Mouse (Mus musculus) splenic B cell, adult 2 months (primary cell): Measurements from ENCODE around the gene Tbc1d22a.
"Not testable (repeated sequence)": the region's sequence is repeated elsewhere in the genome, so short reads cannot be mapped to it uniquely, and the experiment has no call there.

Experiments
- DNase-seq: peaks from one replicate; pipeline ENCODE4 v3.0.0-alpha.2; 2011; ENCODE audit warnings: low read depth, low spot score
- H3K27me3 ChIP-seq: 2 replicates; pipeline ENCODE4 v1.6.1; 2012; ENCODE audit warnings: mild to moderate bottlenecking, low read length, moderate library complexity, mixed read lengths; ENCODE audit not compliant: control insufficient read depth, poor library complexity, insufficient read depth, severe bottlenecking
- H3K36me3 ChIP-seq: 2 replicates; pipeline ENCODE4 v1.6.1; 2012; ENCODE audit warnings: mild to moderate bottlenecking, low read length, moderate library complexity, mixed read lengths; ENCODE audit not compliant: control insufficient read depth, poor library complexity, insufficient read depth, severe bottlenecking

Gene Tbc1d22a

DNA sequence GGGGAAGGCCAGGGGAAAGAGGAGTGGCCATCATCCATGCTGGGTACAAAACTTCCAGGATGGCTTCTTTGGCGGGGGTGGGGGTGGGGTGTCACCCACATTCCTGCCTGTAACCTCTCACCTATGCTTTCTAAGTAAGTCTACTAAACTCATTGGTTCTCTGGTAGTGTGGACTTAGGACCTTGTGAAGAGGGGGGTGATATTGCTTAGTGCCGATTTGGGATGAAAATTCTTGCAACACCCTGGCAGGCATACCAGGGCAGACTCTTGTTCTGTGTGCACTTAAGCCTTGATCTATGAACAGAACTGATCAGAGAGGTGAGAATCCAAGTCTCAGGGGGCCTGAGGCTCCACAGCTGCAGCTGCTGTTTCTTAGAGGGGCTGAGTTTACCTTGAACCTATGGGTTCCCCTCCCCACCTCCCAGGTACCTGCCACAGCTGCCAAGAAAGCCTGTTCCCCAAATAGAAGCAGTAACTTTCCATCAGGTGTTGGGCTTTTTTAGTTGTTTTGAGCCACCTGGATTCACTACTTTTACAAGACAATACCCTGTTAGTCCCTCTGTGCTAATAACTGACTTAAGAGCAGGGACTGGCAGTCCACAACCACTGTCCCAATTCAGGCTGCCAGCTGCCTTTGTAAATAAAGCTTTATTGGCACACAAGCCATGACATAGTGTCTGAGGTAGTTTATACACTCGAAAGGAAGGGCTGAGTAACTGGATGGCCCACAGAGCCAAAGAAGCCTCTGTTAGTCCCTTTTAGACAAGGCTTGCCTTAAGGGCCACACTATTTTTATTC, 38.8 kb upstream of the Tbc1d22a start:
- H3K27me3 ChIP-seq: no peaks in the 10 kb centered on the region
- no peak for DNase-seq
- H3K36me3 ChIP-seq: no peaks in the 10 kb centered on the region

DNA sequence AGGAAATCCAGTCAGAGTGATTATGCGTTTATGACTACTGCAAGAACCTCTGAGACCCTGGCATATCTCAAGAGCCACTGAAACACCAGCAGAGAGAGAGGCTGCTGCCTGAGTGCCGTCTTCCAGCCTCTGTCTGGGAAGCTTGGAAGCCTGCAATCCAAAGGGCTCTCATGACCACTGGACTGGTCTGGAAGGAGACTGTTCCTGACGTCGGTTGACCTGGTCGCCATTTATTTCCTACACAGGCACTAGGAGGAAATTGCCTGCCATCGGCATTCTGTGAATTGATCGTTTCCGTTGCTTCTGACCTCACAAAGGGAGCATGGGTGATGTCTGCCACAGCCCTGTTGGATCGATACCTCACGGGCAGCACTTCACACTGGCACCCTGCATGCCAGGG, 38.1 kb upstream of the Tbc1d22a start:
- DNase-seq: no peak
- Histone ChIP-seq H3K27me3 (no peaks in the 10 kb centered on the region), H3K36me3 (0 out of 2 replicates have a peak, but pooled peaks cover under 1% of the 10 kb centered on the region)

DNA sequence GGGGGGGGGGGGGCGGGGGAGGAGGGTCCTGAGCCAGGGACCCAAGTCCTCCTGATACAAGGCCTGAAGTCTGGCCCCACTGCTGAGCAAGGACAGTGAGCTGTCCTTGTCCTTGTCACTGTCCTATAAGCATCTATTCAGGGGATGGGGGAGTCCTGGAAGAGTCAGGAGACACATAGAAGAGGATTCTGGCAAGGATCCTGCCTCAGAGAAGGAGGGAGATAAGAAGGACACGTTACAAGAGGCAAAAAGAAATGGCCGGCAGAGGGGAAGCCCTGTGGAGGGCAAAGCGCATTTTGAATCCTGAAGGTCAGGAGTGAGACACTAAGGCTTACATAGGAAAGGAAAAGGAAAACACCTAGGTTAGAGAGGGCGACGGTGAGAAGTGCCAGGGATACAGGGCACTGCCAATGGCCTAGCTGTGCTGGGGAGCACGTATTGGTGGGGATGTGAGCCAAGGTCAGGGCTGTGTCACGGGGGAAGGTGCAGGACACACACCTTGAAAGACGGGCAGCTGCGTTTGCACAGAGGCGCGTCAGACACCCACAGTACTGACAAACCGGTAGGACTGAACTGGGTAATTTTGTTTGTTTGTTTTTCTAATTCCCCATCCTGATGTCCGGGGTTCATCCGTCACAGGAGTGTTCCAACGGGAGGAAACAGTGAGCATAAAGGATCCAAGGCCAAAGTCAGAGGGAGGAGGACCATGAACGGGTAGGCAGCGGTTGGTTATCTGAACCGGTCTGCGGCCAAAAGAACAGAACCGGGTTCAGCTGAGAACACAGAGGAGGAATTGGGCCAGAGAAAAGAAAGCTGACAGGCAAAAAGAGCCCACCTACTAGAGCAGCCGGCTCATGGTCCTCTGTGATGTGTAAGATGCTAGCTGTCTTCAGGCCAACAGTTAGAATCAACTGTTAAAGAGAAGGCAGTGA, 37.2 kb upstream of the Tbc1d22a start:
- no peak for DNase-seq
- Histone ChIP-seq H3K36me3 (0 out of 2 replicates have a peak, but pooled peaks cover 2% of the 10 kb centered on the region), H3K27me3 (no peaks in the 10 kb centered on the region)

DNA sequence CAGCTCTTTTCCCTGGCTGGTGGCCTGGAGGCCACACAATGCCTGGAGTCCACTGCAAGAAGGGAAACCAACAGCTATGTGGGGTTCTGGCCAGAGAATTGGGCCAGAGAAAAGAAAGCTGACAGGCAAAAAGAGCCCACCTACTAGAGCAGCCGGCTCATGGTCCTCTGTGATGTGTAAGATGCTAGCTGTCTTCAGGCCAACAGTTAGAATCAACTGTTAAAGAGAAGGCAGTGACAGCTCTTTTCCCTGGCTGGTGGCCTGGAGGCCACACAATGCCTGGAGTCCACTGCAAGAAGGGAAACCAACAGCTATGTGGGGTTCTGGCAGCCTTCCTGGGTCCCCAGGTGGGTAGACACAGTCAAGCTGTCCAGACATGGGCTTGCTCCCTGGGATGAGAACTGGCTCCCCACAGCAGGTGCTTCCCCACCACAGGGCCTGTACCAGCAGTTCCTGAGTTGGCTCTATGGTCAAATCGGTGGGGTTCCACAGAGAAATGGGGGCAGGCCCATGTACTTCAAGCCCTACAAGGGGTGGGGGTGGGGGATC, 36.5 kb upstream of the Tbc1d22a start:
- not testable (repeated sequence) for H3K36me3 ChIP-seq, H3K27me3 ChIP-seq, DNase-seq

DNA sequence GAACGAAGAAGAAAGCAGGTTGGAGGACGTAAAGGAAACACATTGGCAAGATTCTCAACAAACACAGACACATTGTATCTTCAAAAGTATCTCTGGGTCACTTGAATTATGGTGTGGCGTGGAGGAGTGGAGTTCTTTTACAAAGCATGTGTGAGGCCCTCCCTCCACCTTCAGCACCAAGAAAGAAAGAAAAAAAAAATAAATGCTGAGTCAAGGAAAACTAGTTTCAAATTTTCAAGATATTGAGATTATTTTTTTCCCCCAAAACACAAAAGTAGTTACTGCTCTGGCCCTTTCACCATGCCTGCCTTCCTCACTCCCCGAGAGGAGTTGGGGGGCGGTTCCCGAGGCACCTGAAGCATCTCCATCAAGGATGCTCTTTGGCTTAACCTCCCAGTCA, 35.7 kb upstream of the Tbc1d22a start:
- no peaks in the 10 kb centered on the region for H3K27me3 ChIP-seq
- no peak for DNase-seq

DNA sequence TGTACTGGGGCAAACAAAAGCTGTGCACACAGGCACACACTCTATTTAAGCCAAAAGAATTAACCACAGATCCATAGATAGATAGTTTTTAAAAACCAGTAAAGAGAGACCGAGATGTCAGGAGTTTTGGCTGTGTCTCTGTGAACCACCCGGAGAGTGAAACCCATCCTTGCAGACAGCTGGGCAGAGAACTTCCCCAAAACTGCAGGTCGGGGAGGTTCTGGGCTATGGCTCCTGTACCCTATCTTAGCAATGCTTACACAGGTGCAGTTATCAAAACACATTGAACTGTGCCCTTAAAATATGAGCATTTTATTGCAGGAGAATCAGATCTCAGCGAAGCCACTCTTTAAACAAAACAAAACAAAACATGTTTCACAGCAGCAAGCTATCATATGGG, 33.8 kb upstream of the Tbc1d22a start:
- Histone ChIP-seq H3K36me3 (0 out of 2 replicates have a peak, but pooled peaks cover 2% of the 10 kb centered on the region), H3K27me3 (no peaks in the 10 kb centered on the region)
- DNase-seq: peak; percentile 86

More for the DNA sequence above, 35.7 kb upstream of the Tbc1d22a start:
- H3K36me3 ChIP-seq: 0 out of 2 replicates have a peak, but pooled peaks cover 2% of the 10 kb centered on the region

DNA sequence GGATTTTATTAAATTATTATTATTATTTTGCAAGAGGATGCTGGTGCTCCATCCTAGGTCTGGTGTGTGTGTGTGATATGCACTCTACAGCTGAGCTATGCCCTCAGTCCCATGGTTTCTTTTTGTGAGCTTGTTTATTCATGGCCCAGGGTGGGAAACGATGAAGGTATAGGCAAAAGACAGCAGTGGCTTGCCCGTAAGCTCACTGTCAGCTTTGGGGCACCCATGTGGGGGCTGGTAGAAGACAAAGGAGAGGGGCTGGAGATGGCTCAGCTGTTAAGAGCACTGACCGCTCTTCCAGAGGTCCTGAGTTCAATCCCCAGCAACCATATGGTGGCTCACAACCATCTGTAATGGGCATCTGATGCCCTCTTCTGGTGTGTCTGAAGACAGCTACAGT, 32.9 kb upstream of the Tbc1d22a start:
- not testable (repeated sequence) for H3K36me3 ChIP-seq, DNase-seq, H3K27me3 ChIP-seq

DNA sequence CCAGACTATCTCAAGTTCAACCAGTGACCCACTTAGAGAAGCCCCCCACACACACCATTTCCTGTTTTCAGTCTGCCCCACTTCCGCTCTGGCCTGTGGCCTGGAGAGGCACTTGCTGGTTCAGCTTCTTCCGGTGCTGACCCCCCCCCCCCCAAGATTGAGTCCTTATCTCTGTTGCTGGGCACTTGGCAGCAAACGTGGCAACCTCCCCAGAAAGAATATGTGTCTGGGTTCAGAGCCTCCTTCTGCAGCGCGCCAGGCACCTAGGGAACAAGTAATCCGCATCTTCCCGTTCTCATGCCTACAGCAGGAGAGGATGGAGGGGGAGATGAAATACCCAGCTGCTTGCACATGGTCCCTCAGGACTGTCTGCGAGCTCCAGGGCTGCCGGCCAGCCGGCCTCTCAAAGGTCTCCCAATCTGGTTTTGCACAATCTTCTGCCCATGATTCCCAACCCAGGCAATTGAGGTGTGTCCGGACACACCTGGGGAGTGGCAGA, 32.3 kb upstream of the Tbc1d22a start:
- H3K27me3 ChIP-seq: no peaks in the 10 kb centered on the region
- DNase-seq: peak; percentile 67
- H3K36me3 ChIP-seq: 0 out of 2 replicates have a peak, but pooled peaks cover 2% of the 10 kb centered on the region

DNA sequence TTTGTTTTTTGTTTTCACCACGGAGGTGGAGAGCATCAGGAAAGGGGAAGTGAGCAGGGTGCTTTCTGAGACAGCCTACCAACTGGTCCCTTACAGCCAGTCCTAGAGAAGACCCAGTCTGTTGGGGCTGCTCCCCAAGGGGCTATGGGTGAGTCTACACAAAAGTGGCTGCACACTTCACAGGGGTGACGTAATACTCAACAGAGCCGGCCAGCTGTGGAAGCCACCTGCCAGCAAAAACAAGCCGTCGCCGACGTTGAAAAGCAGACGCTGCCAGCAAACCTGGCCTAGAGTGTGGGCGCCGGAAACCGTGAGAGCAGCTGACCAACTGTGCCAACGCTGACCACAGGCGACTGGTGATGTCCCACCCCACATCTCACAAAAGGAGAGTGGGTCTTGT, 31.6 kb upstream of the Tbc1d22a start:
- Histone ChIP-seq H3K27me3 (no peaks in the 10 kb centered on the region), H3K36me3 (0 out of 2 replicates have a peak, but pooled peaks cover 2% of the 10 kb centered on the region)
- DNase-seq: peak; percentile 97

DNA sequence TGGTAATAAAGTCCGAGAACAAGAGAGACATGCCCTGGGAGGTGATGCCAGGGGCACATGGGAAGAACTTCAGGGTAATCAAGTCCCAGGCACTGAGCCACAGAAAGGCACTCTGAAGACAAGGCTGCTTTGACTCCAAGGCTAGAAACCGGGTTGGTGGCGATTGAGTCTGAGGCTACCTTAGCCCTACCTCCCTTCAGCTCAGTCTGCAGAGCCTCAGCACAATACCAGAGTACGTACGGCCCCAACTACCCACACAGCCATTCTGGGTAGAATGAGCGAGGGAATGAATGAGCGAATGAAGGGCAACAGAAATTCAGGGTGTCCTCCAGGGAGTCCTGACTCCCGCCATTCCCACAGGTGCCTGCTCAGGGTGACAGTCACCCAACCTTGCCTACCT, 30.8 kb upstream of the Tbc1d22a start:
- 0 out of 2 replicates have a peak, but pooled peaks cover 2% of the 10 kb centered on the region for H3K36me3 ChIP-seq
- no peaks in the 10 kb centered on the region for H3K27me3 ChIP-seq
- DNase-seq: peak; percentile 48

DNA sequence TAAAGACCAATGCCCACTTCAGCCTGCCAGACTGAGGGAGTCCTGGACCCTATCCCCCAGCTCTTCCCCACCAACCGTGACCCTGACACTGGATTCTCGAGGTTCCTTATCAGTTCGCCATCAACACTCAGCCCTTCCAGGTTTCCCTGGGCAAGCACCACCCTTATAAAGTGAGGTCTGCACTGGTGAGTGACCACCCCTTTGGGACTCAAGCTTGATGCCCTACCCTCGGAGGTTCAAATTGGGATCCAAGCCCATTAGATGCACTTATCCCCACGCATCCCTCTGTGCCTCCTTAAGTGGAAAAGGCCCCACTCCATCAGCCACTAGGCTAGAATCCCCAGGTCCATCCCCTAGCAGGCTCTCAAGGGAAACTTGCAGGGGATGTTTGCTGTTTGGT, 30.2 kb upstream of the Tbc1d22a start:
- H3K36me3 ChIP-seq: 0 out of 2 replicates have a peak, but pooled peaks cover 2% of the 10 kb centered on the region
- no peak for DNase-seq

DNA sequence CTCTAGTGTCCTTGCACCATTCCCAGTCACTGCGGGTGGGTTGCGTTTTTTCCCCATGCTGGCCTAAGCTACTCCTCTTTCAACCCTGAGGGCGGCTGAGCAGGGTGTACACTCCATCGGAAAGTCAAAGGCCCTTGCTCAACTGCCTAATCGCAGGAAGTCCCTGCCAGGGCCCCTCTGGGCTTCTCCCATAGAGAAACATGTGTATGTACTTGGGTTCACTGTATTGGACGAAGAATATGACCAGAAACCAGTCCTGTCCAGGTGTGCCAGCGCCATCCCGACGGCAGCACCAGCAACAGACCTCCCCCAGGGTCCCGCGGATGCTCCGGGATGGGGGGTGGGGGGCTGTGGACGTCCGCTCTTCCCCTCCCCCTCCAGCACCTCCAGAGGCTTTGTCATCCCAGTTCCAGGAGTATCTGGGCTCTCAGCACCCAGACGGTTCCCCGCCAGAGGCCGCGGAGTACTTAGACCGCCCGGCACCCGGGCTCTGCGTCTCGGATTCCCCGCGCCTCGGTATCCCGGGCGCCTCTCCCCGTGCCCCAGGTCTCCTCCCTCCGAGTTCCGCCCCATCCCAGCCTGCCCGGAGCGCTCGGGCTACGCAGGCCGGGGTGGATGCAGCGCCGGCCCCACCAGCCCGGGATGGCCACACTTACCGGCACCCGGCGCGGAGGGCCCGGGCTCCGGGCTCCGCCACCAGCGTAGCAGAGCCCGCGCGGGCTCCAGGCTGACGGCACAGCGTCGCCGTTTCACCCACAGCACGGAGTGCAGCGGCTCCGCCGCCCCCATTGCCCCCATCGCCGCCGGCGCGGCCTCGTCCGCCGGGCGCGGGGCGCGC, 29.2 kb upstream of the Tbc1d22a start:
- peak; percentile 52 for DNase-seq
- Histone ChIP-seq H3K36me3 (0 out of 2 replicates have a peak, but pooled peaks cover 2% of the 10 kb centered on the region), H3K27me3 (no peaks in the 10 kb centered on the region)

More for the DNA sequence above, 30.2 kb upstream of the Tbc1d22a start:
- H3K27me3 ChIP-seq: no peaks in the 10 kb centered on the region

DNA sequence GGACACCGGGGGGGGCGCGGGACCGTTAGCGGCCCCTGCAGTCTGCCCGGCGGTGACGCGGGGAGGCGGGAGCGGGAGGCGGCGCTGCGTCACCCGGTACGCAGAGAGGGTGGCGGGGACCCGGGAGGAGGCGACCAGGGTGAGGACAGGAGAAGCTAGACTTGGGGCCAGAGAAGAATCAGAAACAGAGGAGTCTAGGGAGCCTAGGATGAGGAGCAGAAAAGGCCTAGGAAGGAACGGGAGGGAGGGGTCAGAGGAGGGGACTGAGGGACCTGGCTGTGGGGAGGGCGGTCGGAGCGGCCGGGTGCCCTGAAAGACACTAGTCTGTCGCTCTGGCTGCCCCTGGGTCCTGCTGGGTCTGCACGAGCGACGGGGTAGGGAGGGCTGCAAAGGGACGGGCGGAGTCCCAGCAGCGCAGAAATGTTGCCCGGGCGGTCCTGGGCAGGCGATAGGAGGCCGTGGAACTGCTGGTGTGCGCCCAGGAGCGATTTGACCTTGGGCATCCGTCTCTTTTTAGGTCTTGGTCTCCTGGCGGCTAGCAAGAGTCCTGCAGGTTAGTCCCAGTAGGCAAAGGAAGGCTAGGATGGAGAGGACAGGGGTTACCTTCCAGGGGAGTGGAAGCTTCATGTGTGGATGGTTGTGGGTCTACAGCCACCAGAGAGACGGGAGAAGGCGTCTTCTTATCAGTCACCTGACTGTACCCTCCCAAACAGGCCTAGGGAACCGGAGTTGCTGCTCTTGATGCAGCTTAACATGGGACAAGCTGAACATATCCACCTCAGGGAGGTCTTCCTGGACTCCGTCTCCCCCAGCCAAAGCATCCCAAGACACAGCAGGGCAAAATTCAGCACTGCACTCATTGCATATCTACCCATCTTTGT, 28.3 kb upstream of the Tbc1d22a start, which contains the start of gene Cerk:
TSS of gene Cerk (minus strand) at position 453 of the 881 bp plus-strand sequence.
- H3K36me3 ChIP-seq: 0 out of 2 replicates have a peak, but pooled peaks cover 2% of the 10 kb centered on the region
- DNase-seq: peak; percentile 77

More for the DNA sequence above, 28.3 kb upstream of the Tbc1d22a start, which contains the start of gene Cerk:
- H3K27me3 ChIP-seq: no peaks in the 10 kb centered on the region
